Mouse (Mus musculus): ENCODE data around the gene Arrdc5. TPM values are rescaled to one million over a fixed set of nuclear protein-coding genes. Genes with fewer than 3 reads are reported as not detected.

Arrdc5 gene
- total and polyA plus RNA-seq, 3 experiments, result not detected

GRCm38 (mm10) chr17:56291171-56291511, 8.9 kb downstream of the Arrdc5 start (continued):
- no peak for TF ChIP-seq ZC3H11A (IDR thresholded peaks at IDR 0.05; ENCODE audit: low read depth, low read length)
- TF ChIP-seq MEF2A (IDR thresholded peaks at IDR 0.05; ENCODE audit: extremely low read depth, insufficient replicate concordance, low read depth, low read length, poor library complexity, severe bottlenecking), result no peak
- no peak for TF ChIP-seq ZMIZ1 (IDR thresholded peaks at IDR 0.05; ENCODE audit: low read depth, low read length)
- TF ChIP-seq ZNF384 (IDR thresholded peaks at IDR 0.05; ENCODE audit: low read depth, low read length), result peak; percentile 95
- TF ChIP-seq CTCF (IDR thresholded peaks at IDR 0.05 in 2 of 3, conservative IDR thresholded peaks at IDR 0.05 in 1 of 3; ENCODE audit: control insufficient read depth in 1 of 3, insufficient read depth in 1 of 3, low read depth in 2 of 3, low read length in 3 of 3, poor library complexity in 1 of 3, severe bottlenecking in 1 of 3), result peak; percentile 73 to 94 (median 93)
- TF ChIP-seq CHD1 (IDR thresholded peaks at IDR 0.05; ENCODE audit: low read depth, low read length), result no peak
- peak; percentile 93 for TF ChIP-seq ELF1 (IDR thresholded peaks at IDR 0.05; ENCODE audit: low read depth, low read length)
- TF ChIP-seq JUND (IDR thresholded peaks at IDR 0.05; ENCODE audit: low read depth, low read length), result no peak
- TF ChIP-seq NRF1 (IDR thresholded peaks at IDR 0.05; ENCODE audit: insufficient read depth, low read depth, low read length, poor library complexity, severe bottlenecking), result peak; percentile 74
- no peak for TF ChIP-seq MYB (IDR thresholded peaks at IDR 0.05; ENCODE audit: low read depth, low read length)
- TF ChIP-seq POLR2AphosphoS5 (IDR thresholded peaks at IDR 0.05; ENCODE audit: borderline replicate concordance, low read depth, low read length), result no peak
- TF ChIP-seq BHLHE40 (IDR thresholded peaks at IDR 0.05; ENCODE audit: borderline replicate concordance, low read depth, low read length), result no peak
- peak; percentile 62; the same call in 1 of the 2 replicates for TF ChIP-seq TCF12 (IDR thresholded peaks at IDR 0.05; ENCODE audit: low read depth, low read length)
- TF ChIP-seq MAFK (IDR thresholded peaks at IDR 0.05; ENCODE audit: borderline replicate concordance, low read depth, low read length), result no peak

- Histone ChIP-seq H3K9me3 (replicated peaks; ENCODE audit: insufficient read depth, low read length) (no peaks in the 10 kb centered on the region), H3K9ac (ENCODE audit: control insufficient read depth, low read depth, low read length, poor library complexity, severe bottlenecking) (peak overlapping the region; percentile 65), H3K27ac (ENCODE audit: control insufficient read depth, low read depth, low read length) (peak overlapping the region; percentile 82), H3K4me1 (ENCODE audit: control insufficient read depth in 1 of 2, insufficient read depth in 2 of 2, low read length in 2 of 2) (peaks cover 6 to 36% of the 10 kb centered on the region in 2 experiments; a peak in 3 of 4 replicates), H3K36me3 (ENCODE audit: control insufficient read depth in 1 of 2, insufficient read depth in 2 of 2, low read length in 2 of 2) (peaks cover 0 to 21% of the 10 kb centered on the region in 2 experiments; a peak in 2 of 4 replicates), H3K79me2 (ENCODE audit: control insufficient read depth, insufficient read depth, low read length, poor library complexity) (no peaks in the 10 kb centered on the region; the same call in 1 of the 2 replicates), H3K4me3 (ENCODE audit: control insufficient read depth in 1 of 2, insufficient read depth in 1 of 2, low read depth in 2 of 2, low read length in 2 of 2) (peak overlapping the region; percentile 60 to 93), H3K27me3 (ENCODE audit: control insufficient read depth in 1 of 2, insufficient read depth in 2 of 2, low read length in 2 of 2) (no peaks in the 10 kb centered on the region)
- peak; percentile 96 for DNase-seq (ENCODE audit: low read depth, low spot score)
- TF ChIP-seq ETS1 (IDR thresholded peaks at IDR 0.05; ENCODE audit: low read depth, low read length) (no peak), TCF12 (IDR thresholded peaks at IDR 0.05; ENCODE audit: low read depth, low read length) (peak; percentile 58), TBP (IDR thresholded peaks at IDR 0.05; ENCODE audit: low read depth, low read length) (peak; percentile 59), USF2 (IDR thresholded peaks at IDR 0.05; ENCODE audit: borderline replicate concordance in 1 of 2, insufficient read depth in 1 of 2, low read depth in 1 of 2, low read length in 2 of 2) (no peak), CTCF (IDR thresholded peaks at IDR 0.05 in 2 of 3, conservative IDR thresholded peaks at IDR 0.05 in 1 of 3; ENCODE audit: control insufficient read depth in 1 of 3, insufficient read depth in 1 of 3, low read depth in 2 of 3, low read length in 3 of 3, poor library complexity in 1 of 3, severe bottlenecking in 1 of 3) (no peak), NELFE (IDR thresholded peaks at IDR 0.05; ENCODE audit: low read depth, low read length) (peak; percentile 46), TAL1 (IDR thresholded peaks at IDR 0.05; ENCODE audit: low read length) (no peak), ZMIZ1 (IDR thresholded peaks at IDR 0.05; ENCODE audit: low read depth, low read length) (peak; percentile 64), ZNF384 (IDR thresholded peaks at IDR 0.05; ENCODE audit: low read depth, low read length) (0 out of 2 replicates have a peak, but pooled peaks have one; percentile 25), MYB (IDR thresholded peaks at IDR 0.05; ENCODE audit: low read depth, low read length) (no peak), GABPA (IDR thresholded peaks at IDR 0.05; ENCODE audit: low read depth, low read length) (no peak), MXI1 (IDR thresholded peaks at IDR 0.05; ENCODE audit: low read depth, low read length) (peak; percentile 57; the same call in 1 of the 2 replicates), RAD21 (IDR thresholded peaks at IDR 0.05; ENCODE audit: low read depth, low read length) (no peak), NRF1 (IDR thresholded peaks at IDR 0.05; ENCODE audit: insufficient read depth, low read depth, low read length, poor library complexity, severe bottlenecking) (0 out of 2 replicates have a peak, but pooled peaks have one; percentile 15), MAZ (IDR thresholded peaks at IDR 0.05; ENCODE audit: low read depth, low read length) (peak; percentile 61; the same call in 1 of the 2 replicates), KAT2A (conservative IDR thresholded peaks at IDR 0.05; ENCODE audit: low read depth, low read length) (0 out of 2 replicates have a peak, but pooled peaks have one; percentile 23), MYC (IDR thresholded peaks at IDR 0.05; ENCODE audit: low read depth, low read length) (no peak; the same call in 1 of the 2 replicates), HCFC1 (IDR thresholded peaks at IDR 0.05; ENCODE audit: low read depth, low read length) (peak; percentile 69; the same call in 1 of the 2 replicates), UBTF (IDR thresholded peaks at IDR 0.05; ENCODE audit: borderline replicate concordance, insufficient read depth, low read depth, low read length) (no peak), SIN3A (IDR thresholded peaks at IDR 0.05; ENCODE audit: low read length) (no peak; the same call in none of the 2 replicates), MAX (IDR thresholded peaks at IDR 0.05; ENCODE audit: low read length) (peak; percentile 50; the same call in 1 of the 2 replicates), POLR2AphosphoS2 (IDR thresholded peaks at IDR 0.05; ENCODE audit: low read length) (peak; percentile 44; the same call in 1 of the 2 replicates)
Measured at GRCm38 (mm10) chr17:56290388-56291170, 9.5 kb downstream of the Arrdc5 start.

Measured in MEL (cell line).